Comparison of ENCODE assay signal across 11 mouse cellular contexts in the genomic region with DNA sequence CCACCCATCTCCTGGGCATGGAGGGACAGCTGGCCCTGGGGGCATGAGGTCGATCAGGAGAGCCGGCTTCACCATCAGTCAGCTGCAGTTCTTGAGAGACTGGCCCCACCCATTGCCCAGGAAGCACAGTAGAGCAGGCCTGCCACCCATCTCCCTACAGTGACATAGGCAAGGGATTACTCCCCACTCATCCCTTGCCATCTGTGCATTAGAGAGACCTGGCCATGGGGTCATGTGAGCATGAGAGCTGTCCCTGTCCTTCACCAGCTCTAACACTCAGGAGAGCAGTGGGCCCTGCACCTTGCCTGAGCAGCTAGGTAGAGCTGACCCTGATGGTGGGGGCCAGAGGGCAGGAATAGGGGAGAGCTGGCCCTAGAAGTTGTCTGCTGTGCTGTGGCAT. TPM values are rescaled to one million over a fixed set of nuclear protein-coding genes. Genes with fewer than 3 reads are reported as not detected.
"Had no signal": no experiment of that assay in that cellular context is flagged by ENCODE, and none has a peak within 500 bp of the region (broad histone marks: within the 10 kb centered on the region; RNA-seq: fewer than 3 reads in every experiment).

No protein-coding gene starts in this region.

- H3K4me3 ChIP-seq: layer of hippocampus, adult 2 months; limb, embryonic 12.5 days; liver, embryonic 13.5 days had no signal

- H3K4me2 ChIP-seq: limb, embryonic 12.5 days; liver, embryonic 13.5 days had no signal

- H3K9me3 ChIP-seq: limb, embryonic 12.5 days; liver, embryonic 13.5 days had no signal

- DNase-seq: kidney, postnatal 10 days; kidney, postnatal 4 days; liver; liver, embryonic 13.5 days; liver, postnatal 0 days; lung, postnatal 36 days; thymus, postnatal 14 days had no signal

- H3K4me1 ChIP-seq: limb, embryonic 12.5 days; liver, embryonic 13.5 days had no signal

- ATAC-seq: liver, postnatal 0 days had no signal

- H3K27ac ChIP-seq: layer of hippocampus, adult 2 months; limb, embryonic 12.5 days; liver, embryonic 13.5 days had no signal

- H3K27me3 ChIP-seq: limb, embryonic 12.5 days; liver, embryonic 13.5 days had no signal

- H3K36me3 ChIP-seq: limb, embryonic 12.5 days; liver, embryonic 13.5 days had no signal

- H3K9ac ChIP-seq: limb, embryonic 12.5 days; liver, embryonic 13.5 days; liver, postnatal 0 days had no signal

RNA-seq across cellular contexts. Expression of a gene that starts 29.6 kb away (rescaled TPM):
- polyA plus RNA-seq: limb, embryonic 12.5 days; liver, embryonic 13.5 days; liver, postnatal 0 days; lung, embryonic 16.5 days; urinary bladder, adult 2 months had no signal

RNA-seq across cellular contexts. Expression of a gene that starts 55.6 kb away (rescaled TPM):
- polyA plus RNA-seq: liver, embryonic 13.5 days; liver, postnatal 0 days had no signal
